Mouse (Mus musculus) embryonic fibroblast, embryonic 13.5 days (primary cell): Measurements from ENCODE around the gene Tnrc6a.

ENCODE experiments used
- CTCF ChIP-seq: IDR thresholded peaks from 2 replicates; pipeline ENCODE4 v1.5.1; 2011; ENCODE audit warnings: mild to moderate bottlenecking, control low read depth, low read length, moderate library complexity, borderline replicate concordance; ENCODE audit not compliant: insufficient read depth
- POLR2A ChIP-seq: IDR thresholded peaks from 2 replicates; pipeline ENCODE4 v1.6.1; 2011; ENCODE audit warnings: low read depth, mild to moderate bottlenecking, control low read depth, low read length, moderate library complexity

DNA sequence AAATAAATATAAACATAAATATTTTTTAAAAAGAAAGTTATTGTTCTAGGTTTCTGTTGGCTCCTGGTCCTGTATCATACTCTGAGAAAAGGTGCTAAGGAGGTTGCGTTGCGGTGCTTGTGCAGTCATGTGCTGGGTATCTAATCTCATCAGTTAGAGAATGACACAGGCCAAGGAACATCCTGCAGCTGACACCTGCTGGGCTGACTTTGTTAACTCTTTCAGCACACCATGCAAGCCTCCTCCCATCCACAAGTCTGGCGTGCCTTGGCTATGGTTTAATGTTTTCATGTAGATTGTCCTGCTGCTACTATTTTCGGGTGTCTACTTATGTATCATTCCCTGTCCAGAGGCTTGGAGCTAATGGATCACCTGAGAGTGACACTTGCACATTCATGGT is 14.3 kb downstream of the Tnrc6a start:
- no peak for TF ChIP-seq POLR2A
- no peak for TF ChIP-seq CTCF
